Mouse (Mus musculus) cortical plate, adult 2 months (tissue): ENCODE measurements around the gene Pfkfb4.

Source experiments
- CTCF ChIP-seq: fragments of 200-500 bp; IDR thresholded peaks from 2 replicates; pipeline ENCODE4 v1.5.1; 2011; ENCODE audit warnings: mild to moderate bottlenecking, control low read depth, low read length; ENCODE audit not compliant: insufficient read depth; ENCODE audit errors: extremely low read depth
- POLR2A ChIP-seq: fragments of 200-500 bp; IDR thresholded peaks from 2 replicates; pipeline ENCODE4 v1.6.1; 2011; ENCODE audit warnings: mild to moderate bottlenecking, low read length, control low read depth; ENCODE audit not compliant: insufficient read depth; ENCODE audit errors: extremely low read depth

GRCm38 (mm10) chr9:108998287-108999166 lies 6.9 kb downstream of the Pfkfb4 start:
- TF ChIP-seq CTCF (no peak), POLR2A (peak; percentile 50; the same call in 1 of the 2 replicates)
